Mouse (Mus musculus) ZHBTc4 (cell line): ENCODE data around the gene Ostf1.

Source experiments
- DNase-seq: peaks from one replicate; pipeline ENCODE4 v3.0.0-alpha.2; 2011; ENCODE audit warnings: low read depth, low spot score

The Ostf1 gene

GRCm38 (mm10) chr19:18569496-18569895 lies 62.1 kb downstream of the Ostf1 start:
- DNase-seq: no peak

GRCm38 (mm10) chr19:18568828-18569430 lies 62.7 kb downstream of the Ostf1 start:
- no peak for DNase-seq

GRCm38 (mm10) chr19:18567936-18568827 lies 63.4 kb downstream of the Ostf1 start:
- no peak for DNase-seq

GRCm38 (mm10) chr19:18567501-18567900 lies 64.1 kb downstream of the Ostf1 start:
- DNase-seq: no peak

GRCm38 (mm10) chr19:18557708-18558107 lies 73.9 kb downstream of the Ostf1 start:
- no peak for DNase-seq

GRCm38 (mm10) chr19:18555645-18556044 lies 76.0 kb downstream of the Ostf1 start:
- DNase-seq: no peak

GRCm38 (mm10) chr19:18548668-18549067 lies 83.0 kb downstream of the Ostf1 start:
- DNase-seq: peak; percentile 60
